Mouse (Mus musculus): ENCODE measurements around the gene Hcst. TPM values are rescaled to one million over a fixed set of nuclear protein-coding genes. Genes with fewer than 3 reads are reported as not detected.

Hcst gene
- polyA plus RNA-seq, 1 experiment from 2014 or later: 2.0 TPM

GRCm38 (mm10) chr7:30436879-30437278 lies 17.2 kb upstream of the Hcst start:
- Histone ChIP-seq H3K9me3 (ENCODE audit: control insufficient read depth, low read length) (no peaks in the 10 kb centered on the region), H3K4me3 (ENCODE audit: low read length) (no peak overlapping the region), H3K9ac (ENCODE audit: low read length) (no peak overlapping the region), H3K36me3 (ENCODE audit: control insufficient read depth, insufficient read depth, low read length) (no peaks in the 10 kb centered on the region), H3K27ac (ENCODE audit: low read length) (no peak overlapping the region), H3K27me3 (ENCODE audit: control insufficient read depth, insufficient read depth, low read depth, low read length) (no peaks in the 10 kb centered on the region), H3K4me2 (ENCODE audit: low read depth, low read length) (no peak overlapping the region), H3K4me1 (replicated peaks; ENCODE audit: control insufficient read depth, insufficient read depth, low read length) (no peaks in the 10 kb centered on the region)
- ATAC-seq (ENCODE audit: low read depth): no peak
- 16% methylated on average over 10 of the region's 10 CpGs for WGBS

- no peak overlapping the region for H3K4me3 ChIP-seq (ENCODE audit: low read length)
- H3K4me1 ChIP-seq (replicated peaks; ENCODE audit: control insufficient read depth, insufficient read depth, low read length): no peaks in the 10 kb centered on the region
- 37% methylated on average over 9 of the region's 9 CpGs for WGBS
- no peak for ATAC-seq (ENCODE audit: low read depth)
- H3K36me3 ChIP-seq (ENCODE audit: control insufficient read depth, insufficient read depth, low read length): no peaks in the 10 kb centered on the region
- H3K9me3 ChIP-seq (ENCODE audit: control insufficient read depth, low read length): no peaks in the 10 kb centered on the region
- no peak overlapping the region for H3K27ac ChIP-seq (ENCODE audit: low read length)
- H3K4me2 ChIP-seq (ENCODE audit: low read depth, low read length): no peak overlapping the region
- H3K9ac ChIP-seq (ENCODE audit: low read length): no peak overlapping the region
- no peaks in the 10 kb centered on the region for H3K27me3 ChIP-seq (ENCODE audit: control insufficient read depth, insufficient read depth, low read depth, low read length)
These were observed 15.5 kb upstream of the Hcst start for GRCm38 (mm10) chr7:30435156-30435555.

GRCm38 (mm10) chr7:30434701-30435100 lies 15.0 kb upstream of the Hcst start:
- no peak overlapping the region for H3K4me2 ChIP-seq (ENCODE audit: low read depth, low read length)
- no peaks in the 10 kb centered on the region for H3K27me3 ChIP-seq (ENCODE audit: control insufficient read depth, insufficient read depth, low read depth, low read length)
- H3K9me3 ChIP-seq (ENCODE audit: control insufficient read depth, low read length): no peaks in the 10 kb centered on the region
- no peaks in the 10 kb centered on the region for H3K4me1 ChIP-seq (replicated peaks; ENCODE audit: control insufficient read depth, insufficient read depth, low read length)
- H3K27ac ChIP-seq (ENCODE audit: low read length): no peak overlapping the region
- 65% methylated on average over 10 of the region's 10 CpGs for WGBS
- ATAC-seq (ENCODE audit: low read depth): no peak
- H3K36me3 ChIP-seq (ENCODE audit: control insufficient read depth, insufficient read depth, low read length): no peaks in the 10 kb centered on the region
- H3K4me3 ChIP-seq (ENCODE audit: low read length): no peak overlapping the region
- no peak overlapping the region for H3K9ac ChIP-seq (ENCODE audit: low read length)

GRCm38 (mm10) chr7:30434238-30434637 lies 14.6 kb upstream of the Hcst start:
- H3K4me3 ChIP-seq (ENCODE audit: low read length): no peak overlapping the region
- WGBS: 2% methylated on average over 10 of the region's 10 CpGs
- no peak overlapping the region for H3K27ac ChIP-seq (ENCODE audit: low read length)
- peak; percentile 57; the same call in 1 of the 2 replicates for ATAC-seq (ENCODE audit: low read depth)
- no peaks in the 10 kb centered on the region for H3K4me1 ChIP-seq (replicated peaks; ENCODE audit: control insufficient read depth, insufficient read depth, low read length)
- H3K27me3 ChIP-seq (ENCODE audit: control insufficient read depth, insufficient read depth, low read depth, low read length): no peaks in the 10 kb centered on the region
- H3K9me3 ChIP-seq (ENCODE audit: control insufficient read depth, low read length): no peaks in the 10 kb centered on the region
- H3K9ac ChIP-seq (ENCODE audit: low read length): no peak overlapping the region
- no peak overlapping the region for H3K4me2 ChIP-seq (ENCODE audit: low read depth, low read length)
- no peaks in the 10 kb centered on the region for H3K36me3 ChIP-seq (ENCODE audit: control insufficient read depth, insufficient read depth, low read length)

- H3K4me2 ChIP-seq (ENCODE audit: low read depth, low read length): no peak overlapping the region
- no peaks in the 10 kb centered on the region for H3K27me3 ChIP-seq (ENCODE audit: control insufficient read depth, insufficient read depth, low read depth, low read length)
- no peaks in the 10 kb centered on the region for H3K9me3 ChIP-seq (ENCODE audit: control insufficient read depth, low read length)
- ATAC-seq (ENCODE audit: low read depth): no peak
- H3K4me3 ChIP-seq (ENCODE audit: low read length): no peak overlapping the region
- no peak overlapping the region for H3K27ac ChIP-seq (ENCODE audit: low read length)
- WGBS: 7% methylated on average over 3 of the region's 3 CpGs
- H3K9ac ChIP-seq (ENCODE audit: low read length): no peak overlapping the region
- H3K4me1 ChIP-seq (replicated peaks; ENCODE audit: control insufficient read depth, insufficient read depth, low read length): no peaks in the 10 kb centered on the region
- no peaks in the 10 kb centered on the region for H3K36me3 ChIP-seq (ENCODE audit: control insufficient read depth, insufficient read depth, low read length)
These were observed 12.1 kb upstream of the Hcst start for GRCm38 (mm10) chr7:30431793-30432192.

GRCm38 (mm10) chr7:30430191-30430590 lies 10.5 kb upstream of the Hcst start:
- WGBS: 42% methylated on average over 2 of the region's 2 CpGs
- no peaks in the 10 kb centered on the region for H3K36me3 ChIP-seq (ENCODE audit: control insufficient read depth, insufficient read depth, low read length)
- H3K9ac ChIP-seq (ENCODE audit: low read length): no peak overlapping the region
- H3K27me3 ChIP-seq (ENCODE audit: control insufficient read depth, insufficient read depth, low read depth, low read length): no peaks in the 10 kb centered on the region
- H3K9me3 ChIP-seq (ENCODE audit: control insufficient read depth, low read length): no peaks in the 10 kb centered on the region
- no peak overlapping the region for H3K27ac ChIP-seq (ENCODE audit: low read length)
- ATAC-seq (ENCODE audit: low read depth): no peak
- no peak overlapping the region for H3K4me3 ChIP-seq (ENCODE audit: low read length)
- H3K4me2 ChIP-seq (ENCODE audit: low read depth, low read length): no peak overlapping the region
- no peaks in the 10 kb centered on the region for H3K4me1 ChIP-seq (replicated peaks; ENCODE audit: control insufficient read depth, insufficient read depth, low read length)

- Histone ChIP-seq H3K27me3 (ENCODE audit: control insufficient read depth, insufficient read depth, low read depth, low read length) (no peaks in the 10 kb centered on the region), H3K4me3 (ENCODE audit: low read length) (no peak overlapping the region), H3K4me1 (replicated peaks; ENCODE audit: control insufficient read depth, insufficient read depth, low read length) (no peaks in the 10 kb centered on the region), H3K9ac (ENCODE audit: low read length) (no peak overlapping the region), H3K4me2 (ENCODE audit: low read depth, low read length) (no peak overlapping the region), H3K27ac (ENCODE audit: low read length) (no peak overlapping the region), H3K9me3 (ENCODE audit: control insufficient read depth, low read length) (no peaks in the 10 kb centered on the region), H3K36me3 (ENCODE audit: control insufficient read depth, insufficient read depth, low read length) (no peaks in the 10 kb centered on the region)
- ATAC-seq (ENCODE audit: low read depth): no peak
These were observed 9.7 kb upstream of the Hcst start for GRCm38 (mm10) chr7:30429327-30429726.

GRCm38 (mm10) chr7:30423071-30423641 lies 3.5 kb upstream of the Hcst start:
- Histone ChIP-seq H3K4me1 (replicated peaks; ENCODE audit: control insufficient read depth, insufficient read depth, low read length) (peaks cover 5% of the 10 kb centered on the region; the same call in 1 of the 2 replicates), H3K9ac (ENCODE audit: low read length) (peak overlapping the region; percentile 58), H3K27me3 (ENCODE audit: control insufficient read depth, insufficient read depth, low read depth, low read length) (no peaks in the 10 kb centered on the region), H3K4me3 (ENCODE audit: low read length) (peak overlapping the region; percentile 64), H3K36me3 (ENCODE audit: control insufficient read depth, insufficient read depth, low read length) (no peaks in the 10 kb centered on the region), H3K27ac (ENCODE audit: low read length) (peak overlapping the region; percentile 59; the same call in 1 of the 2 replicates), H3K9me3 (ENCODE audit: control insufficient read depth, low read length) (peaks cover 4% of the 10 kb centered on the region; the same call in 1 of the 2 replicates), H3K4me2 (ENCODE audit: low read depth, low read length) (peak overlapping the region; percentile 83)
- WGBS: 26% methylated on average over 23 of the region's 23 CpGs
- ATAC-seq (ENCODE audit: low read depth): no peak

GRCm38 (mm10) chr7:30422560-30422959 lies 2.9 kb upstream of the Hcst start:
- H3K36me3 ChIP-seq (ENCODE audit: control insufficient read depth, insufficient read depth, low read length): no peaks in the 10 kb centered on the region
- H3K4me1 ChIP-seq (replicated peaks; ENCODE audit: control insufficient read depth, insufficient read depth, low read length): peaks cover 5% of the 10 kb centered on the region; the same call in 1 of the 2 replicates
- peaks cover 4% of the 10 kb centered on the region; the same call in 1 of the 2 replicates for H3K9me3 ChIP-seq (ENCODE audit: control insufficient read depth, low read length)
- peak overlapping the region; percentile 59 for H3K27ac ChIP-seq (ENCODE audit: low read length)
- peak overlapping the region; percentile 58 for H3K9ac ChIP-seq (ENCODE audit: low read length)
- H3K27me3 ChIP-seq (ENCODE audit: control insufficient read depth, insufficient read depth, low read depth, low read length): no peaks in the 10 kb centered on the region
- 5% methylated on average over 9 of the region's 9 CpGs for WGBS
- peak overlapping the region; percentile 64 for H3K4me3 ChIP-seq (ENCODE audit: low read length)
- 0 out of 2 replicates have a peak, but pooled peaks have one; percentile 6 for ATAC-seq (ENCODE audit: low read depth)
- H3K4me2 ChIP-seq (ENCODE audit: low read depth, low read length): peak overlapping the region; percentile 83

All from lung, embryonic 16.5 days (tissue).